Mouse (Mus musculus) lung, adult 2 months (tissue): ENCODE data around the gene Fndc3a.

Experiments used
- CTCF ChIP-seq: fragments of 200-500 bp; IDR thresholded peaks from 2 replicates; pipeline ENCODE4 v1.5.1; 2011; ENCODE audit warnings: mild to moderate bottlenecking, low read length, control low read depth; ENCODE audit not compliant: insufficient read depth
- POLR2A ChIP-seq: fragments of 200-500 bp; IDR thresholded peaks from 2 replicates; pipeline ENCODE4 v1.6.1; 2011; ENCODE audit warnings: low read depth, mild to moderate bottlenecking, control low read depth, low read length, borderline replicate concordance; ENCODE audit errors: extremely low read depth

GRCm38 (mm10) chr14:72689525-72689924, 20.3 kb downstream of the Fndc3a start:
- TF ChIP-seq CTCF (no peak), POLR2A (no peak)
